In the genomic region with DNA sequence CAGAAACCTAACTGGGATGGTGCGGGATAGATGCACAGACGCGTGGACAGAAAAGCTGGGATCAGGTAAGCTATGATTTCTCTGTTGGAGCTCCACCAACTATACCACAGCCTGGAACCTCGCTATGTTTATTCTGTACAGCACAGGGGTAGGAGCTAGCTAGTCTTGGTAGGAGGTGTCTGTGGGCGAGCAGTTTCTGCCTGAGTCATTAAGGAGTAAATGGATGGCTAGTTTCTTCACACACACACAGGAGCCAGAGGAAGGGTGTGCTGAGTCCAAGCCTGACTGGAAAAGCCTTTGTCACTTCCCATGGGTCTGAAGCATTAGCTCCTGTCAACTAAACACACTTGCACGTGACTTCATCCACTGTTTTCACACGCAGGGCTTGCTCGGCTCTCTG, we compare ENCODE assay signal across 21 mouse cellular contexts.
"Had no signal": no experiment of that assay in that cellular context is flagged by ENCODE, and none has a peak within 500 bp of the region (broad histone marks: within the 10 kb centered on the region; RNA-seq: fewer than 3 reads in every experiment).

No protein-coding gene starts in this region.

- H3K9ac ChIP-seq: liver, embryonic 15.5 days; liver, postnatal 0 days; lung, embryonic 15.5 days; midbrain, embryonic 12.5 days; neural tube, embryonic 13.5 days; neural tube, embryonic 15.5 days had no signal

- H3K4me3 ChIP-seq: liver, embryonic 15.5 days; lung, embryonic 15.5 days; midbrain, embryonic 10.5 days; midbrain, embryonic 12.5 days; myocyte; neural tube, embryonic 13.5 days; neural tube, embryonic 15.5 days had no signal

- H3K4me1 ChIP-seq: liver, embryonic 15.5 days had no signal

- ATAC-seq: liver, postnatal 0 days; lung, postnatal 0 days; midbrain, embryonic 16.5 days had no signal

- H3K4me2 ChIP-seq: liver, embryonic 15.5 days; lung, embryonic 15.5 days; midbrain, embryonic 12.5 days; neural tube, embryonic 13.5 days; neural tube, embryonic 15.5 days had no signal

- H3K9me3 ChIP-seq: liver, embryonic 15.5 days; lung, embryonic 15.5 days; midbrain, embryonic 10.5 days; neural tube, embryonic 13.5 days had no signal

- H3K36me3 ChIP-seq: liver, embryonic 15.5 days; lung, embryonic 15.5 days; midbrain, embryonic 10.5 days; midbrain, embryonic 12.5 days; neural tube, embryonic 13.5 days; neural tube, embryonic 15.5 days had no signal

- DNase-seq: liver, postnatal 0 days; lung, adult 2 months; lung, postnatal 14 days; lung, postnatal 36 days; midbrain, embryonic 14.5 days; retina, postnatal 1 day; right cerebral cortex, postnatal 14 days; spleen, adult 18-20 months; thymus, adult 18-20 months; thymus, postnatal 14 days; thymus, postnatal 36 days had no signal

- H3K27me3 ChIP-seq: liver, embryonic 15.5 days; lung, embryonic 15.5 days; midbrain, embryonic 12.5 days; neural tube, embryonic 13.5 days; neural tube, embryonic 15.5 days had no signal

- H3K27ac ChIP-seq: liver, embryonic 15.5 days; lung, embryonic 15.5 days; macrophage; midbrain, embryonic 10.5 days; midbrain, embryonic 12.5 days; neural tube, embryonic 13.5 days; neural tube, embryonic 15.5 days had no signal
